Comparison of ENCODE assay signal across 8 mouse cellular contexts in genomic region chr5:31219911-31220447, GRCm38 (mm10). TPM values are rescaled to one million over a fixed set of nuclear protein-coding genes. Genes with fewer than 3 reads are reported as not detected.
A peak's percentile ranks its signal among the peaks of the same experiment; 100 is the strongest.
DNase-seq lines count a peak whose midpoint lies in the region; ATAC-seq and TF ChIP-seq lines count a peak whose summit lies in the region.

No protein-coding gene starts in this region.

- H3K4me3 ChIP-seq in left cerebral cortex, adult 2 months, result peak overlapping the region; percentile 97
- peak overlapping the region; percentile 90 for H3K4me3 ChIP-seq in forebrain, embryonic 13.5 days
- H3K4me3 ChIP-seq in intestine, postnatal 0 days (ENCODE audit: low read depth, low read length), result peak overlapping the region; percentile 84

- peak overlapping the region; percentile 90 for H3K27ac ChIP-seq in left cerebral cortex, adult 2 months
- H3K27ac ChIP-seq in forebrain, embryonic 13.5 days, result peak overlapping the region; percentile 87
- H3K27ac ChIP-seq in intestine, postnatal 0 days (ENCODE audit: low read depth, low read length), result peak overlapping the region; percentile 92

- H3K36me3 ChIP-seq in forebrain, embryonic 13.5 days (ENCODE audit: poor library complexity, severe bottlenecking), result no peaks in the 10 kb centered on the region
- H3K36me3 ChIP-seq in intestine, postnatal 0 days (ENCODE audit: control insufficient read depth, insufficient read depth), result no peaks in the 10 kb centered on the region

- H3K9ac ChIP-seq in forebrain, embryonic 13.5 days, result peak overlapping the region; percentile 92
- H3K9ac ChIP-seq in intestine, postnatal 0 days (ENCODE audit: low read depth, low read length), result peak overlapping the region; percentile 74

- peak overlapping the region; percentile 79 for H3K4me2 ChIP-seq in forebrain, embryonic 13.5 days
- peak overlapping the region; percentile 87 for H3K4me2 ChIP-seq in intestine, postnatal 0 days (replicated peaks; ENCODE audit: low read depth)

- H3K4me1 ChIP-seq in forebrain, embryonic 13.5 days, result peaks cover 18% of the 10 kb centered on the region
- H3K4me1 ChIP-seq in intestine, postnatal 0 days (replicated peaks; ENCODE audit: control insufficient read depth, insufficient read depth, low read length), result no peaks in the 10 kb centered on the region

- no peaks in the 10 kb centered on the region for H3K9me3 ChIP-seq in forebrain, embryonic 13.5 days (replicated peaks)
- H3K9me3 ChIP-seq in intestine, postnatal 0 days (ENCODE audit: control insufficient read depth), result no peaks in the 10 kb centered on the region

- ATAC-seq in forebrain, embryonic 13.5 days, result peak; percentile 77
- ATAC-seq in intestine, postnatal 0 days, result peak; percentile 62

- intact Hi-C loops in left cerebral cortex, adult 2 months (cut with DNase I), result loop anchor here (1.0 kb wide), 1 partner anchor 20 kb away; the partner anchor contains the start of gene Nrbp1

- H3K27me3 ChIP-seq in forebrain, embryonic 13.5 days, result no peaks in the 10 kb centered on the region
- H3K27me3 ChIP-seq in intestine, postnatal 0 days (replicated peaks; ENCODE audit: control insufficient read depth, insufficient read depth, low read length), result no peaks in the 10 kb centered on the region

- WGBS in forebrain, embryonic 13.5 days, result under 1% methylated on average over 40 of the region's 40 CpGs
- WGBS in intestine, postnatal 0 days, result under 1% methylated on average over 40 of the region's 40 CpGs

- DNase-seq in left cerebral cortex, adult 2 months (ENCODE audit: extremely low spot score in 1 of 2, low spot score in 2 of 2), result peak in 1 of 2 experiments; percentile 45
- DNase-seq in left cerebral cortex, adult 8-10 months (ENCODE audit: low spot score in 2 of 2), result no peak
- DNase-seq in adrenal gland, postnatal 36 days, result peak; percentile 62 to 66
- DNase-seq in lung, postnatal 14 days, result peak; percentile 33
- DNase-seq in right cerebral cortex, postnatal 14 days, result peak; percentile 62
- no peak for DNase-seq in urinary bladder, postnatal 25 days (ENCODE audit: low spot score)

- TF ChIP-seq CTCF in left cerebral cortex, adult 2 months (IDR thresholded peaks at IDR 0.05), result peak; percentile 8
- TF ChIP-seq CTCF in intestine, postnatal 0 days (IDR thresholded peaks at IDR 0.05; ENCODE audit: low read depth), result peak; percentile 8

RNA-seq across cellular contexts. Expression of gene Ppm1g, which starts 0.5 kb away (rescaled TPM):
- total RNA-seq in left cerebral cortex, adult 2 months (2021), result 10 to 100 TPM; 72.6 to 78.5 TPM
- total RNA-seq in left cerebral cortex, adult 8-10 months (2022), result 10 to 100 TPM; 64.9 to 77.9 (median 75.5) TPM
- total RNA-seq in adrenal gland, postnatal 36 days (2021), result 100 to 1,000 TPM; 105 to 129 TPM
- polyA plus RNA-seq in forebrain, embryonic 13.5 days (2015; fragmentation: Nextera tagmentation; extraction: Ambion mirVana), result 164 and 176 TPM in 2 replicates
- polyA plus RNA-seq in intestine, postnatal 0 days (2015; fragmentation: Nextera tagmentation; extraction: Ambion mirVana), result 54.8 and 55.4 TPM in 2 replicates

RNA-seq across cellular contexts. Expression of gene Zfp513, which starts 17.9 kb away (rescaled TPM):
- total RNA-seq in left cerebral cortex, adult 2 months (2021), result 10 to 100 TPM; 28.0 to 31.4 TPM
- total RNA-seq in left cerebral cortex, adult 8-10 months (2022), result 10 to 100 TPM; 24.1 to 31.4 (median 28.4) TPM
- total RNA-seq in adrenal gland, postnatal 36 days (2021), result 10 to 100 TPM; 28.1 to 34.1 TPM
- 13.3 and 13.4 TPM in 2 replicates for polyA plus RNA-seq in forebrain, embryonic 13.5 days (2015; fragmentation: Nextera tagmentation; extraction: Ambion mirVana)
- 6.8 and 7.3 TPM in 2 replicates for polyA plus RNA-seq in intestine, postnatal 0 days (2015; fragmentation: Nextera tagmentation; extraction: Ambion mirVana)

RNA-seq across cellular contexts. Expression of gene Nrbp1, which starts 20.7 kb away (rescaled TPM):
- 10 to 100 TPM; 82.3 to 86.0 TPM for total RNA-seq in left cerebral cortex, adult 2 months (2021)
- total RNA-seq in left cerebral cortex, adult 8-10 months (2022), result 10 to 100 TPM; 85.2 to 91.1 (median 87.6) TPM
- 10 to 100 TPM; 80.6 to 95.8 TPM for total RNA-seq in adrenal gland, postnatal 36 days (2021)
- polyA plus RNA-seq in forebrain, embryonic 13.5 days (2015; fragmentation: Nextera tagmentation; extraction: Ambion mirVana), result 137 and 145 TPM in 2 replicates
- polyA plus RNA-seq in intestine, postnatal 0 days (2015; fragmentation: Nextera tagmentation; extraction: Ambion mirVana), result 96.4 and 99.6 TPM in 2 replicates

RNA-seq across cellular contexts. Expression of gene Gm9970, which starts 21.1 kb away (rescaled TPM):
- total RNA-seq in left cerebral cortex, adult 2 months (2021), result not detected
- under 1 TPM in 2 of 4 experiments, not detected in 2; 0.74 to 0.89 TPM for total RNA-seq in left cerebral cortex, adult 8-10 months (2022)
- not detected for total RNA-seq in adrenal gland, postnatal 36 days (2021)
- 0.44 TPM in 1 of 2 replicates, not detected in the other for polyA plus RNA-seq in forebrain, embryonic 13.5 days (2015; fragmentation: Nextera tagmentation; extraction: Ambion mirVana)
- polyA plus RNA-seq in intestine, postnatal 0 days (2015; fragmentation: Nextera tagmentation; extraction: Ambion mirVana), result 0.51 and 0.70 TPM in 2 replicates

RNA-seq across cellular contexts. Expression of gene Eif2b4, which starts 26.7 kb away (rescaled TPM):
- total RNA-seq in left cerebral cortex, adult 2 months (2021), result 10 to 100 TPM; 39.7 to 43.7 TPM
- total RNA-seq in left cerebral cortex, adult 8-10 months (2022), result 10 to 100 TPM; 30.1 to 37.0 (median 36.1) TPM
- 10 to 100 TPM; 43.2 to 60.5 TPM for total RNA-seq in adrenal gland, postnatal 36 days (2021)
- polyA plus RNA-seq in forebrain, embryonic 13.5 days (2015; fragmentation: Nextera tagmentation; extraction: Ambion mirVana), result 75.8 and 77.9 TPM in 2 replicates
- polyA plus RNA-seq in intestine, postnatal 0 days (2015; fragmentation: Nextera tagmentation; extraction: Ambion mirVana), result 43.7 and 45.1 TPM in 2 replicates

Comparison
In these comparisons a context has a peak if more than half of its experiments do, and no peak if none do; other contexts are left out.
1. DNase-seq: peak in adrenal gland, postnatal 36 days (2 of 2), lung, postnatal 14 days (single experiment) and right cerebral cortex, postnatal 14 days (single experiment); none in left cerebral cortex, adult 8-10 months (0 of 2) and urinary bladder, postnatal 25 days (single experiment).
2. Peak in every context shown above with its lines, with median percentiles within 50 percentile points of each other: H3K27ac ChIP-seq and H3K4me3 ChIP-seq.